Mouse (Mus musculus): ENCODE measurements at regions not wholly inside any gene's neighbourhood (a gene's known extent, or its start where the extent isn't known, plus 50 kb on each side); places are given as distances from the start of the nearest gene placed in this dataset.

- TF ChIP-seq CTCF (IDR thresholded peaks at IDR 0.05; ENCODE audit: control insufficient read depth, insufficient read depth, low read length): no peak
- no peak for TF ChIP-seq POLR2A (IDR thresholded peaks at IDR 0.05; ENCODE audit: borderline replicate concordance, control insufficient read depth, low read depth, low read length)
Measured at GRCm38 (mm10) chr14:80479918-80480317, 496.0 kb downstream of the Olfm4 start.

Measured in bone marrow, adult 2 months (tissue).